Mouse (Mus musculus): Measurements from ENCODE around the gene Ppp1r13b.

The Ppp1r13b gene

DNA sequence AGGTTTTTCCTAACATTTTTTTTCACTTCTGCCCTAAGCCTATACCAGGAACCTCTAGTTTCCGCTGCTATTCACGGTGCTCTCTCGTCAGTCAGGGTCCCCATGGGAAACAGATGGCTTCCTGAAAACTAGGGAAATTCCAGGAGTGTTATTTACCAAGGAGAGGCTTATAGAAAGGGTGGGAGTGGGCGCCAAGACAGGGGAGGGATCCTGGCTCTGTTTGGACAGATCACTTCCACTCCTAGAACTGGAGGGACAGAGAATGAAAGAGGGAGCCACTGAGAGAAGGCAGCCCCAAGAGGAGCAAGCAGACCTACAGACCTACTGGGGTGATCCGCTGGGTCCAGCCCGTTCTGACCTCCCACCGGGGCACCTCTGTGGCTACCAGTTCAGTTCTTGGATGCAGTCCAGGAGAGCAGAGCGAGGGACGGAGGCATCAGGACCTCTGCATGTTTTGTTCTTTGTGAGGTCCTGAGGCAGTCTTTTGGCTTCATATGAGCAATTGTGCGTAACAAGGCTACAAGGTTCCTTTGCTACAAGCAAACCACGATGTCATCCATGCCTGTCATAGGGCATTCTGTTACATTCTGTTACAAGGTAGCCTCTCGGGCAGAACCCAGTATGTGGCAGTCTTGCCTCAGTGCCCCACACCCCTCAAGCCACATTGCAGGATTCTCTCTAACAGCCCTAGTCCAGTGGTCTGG lies 8.8 kb upstream of the Ppp1r13b start:
- no peak for DNase-seq (ENCODE audit: low spot score)

DNA sequence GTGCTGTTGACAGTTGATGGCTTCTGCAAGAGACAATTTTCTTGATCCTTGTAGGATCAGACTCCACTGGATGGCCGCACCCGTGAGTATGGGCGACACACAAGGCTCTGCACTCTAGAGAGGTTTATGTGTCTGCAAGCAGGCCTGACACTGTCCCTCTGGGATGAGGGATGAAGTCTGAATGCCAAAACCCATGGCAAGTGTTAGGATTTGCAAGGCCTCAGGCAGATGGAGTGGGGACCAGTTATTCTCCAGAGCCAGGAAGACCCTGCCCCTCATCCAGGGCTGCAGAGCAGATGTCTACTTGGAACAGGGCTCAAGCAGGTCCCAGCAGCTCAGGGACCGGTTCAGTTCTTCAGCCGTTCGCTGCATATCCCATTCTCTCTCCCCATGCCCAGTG lies 7.9 kb upstream of the Ppp1r13b start:
- no peak for DNase-seq (ENCODE audit: low spot score)

DNA sequence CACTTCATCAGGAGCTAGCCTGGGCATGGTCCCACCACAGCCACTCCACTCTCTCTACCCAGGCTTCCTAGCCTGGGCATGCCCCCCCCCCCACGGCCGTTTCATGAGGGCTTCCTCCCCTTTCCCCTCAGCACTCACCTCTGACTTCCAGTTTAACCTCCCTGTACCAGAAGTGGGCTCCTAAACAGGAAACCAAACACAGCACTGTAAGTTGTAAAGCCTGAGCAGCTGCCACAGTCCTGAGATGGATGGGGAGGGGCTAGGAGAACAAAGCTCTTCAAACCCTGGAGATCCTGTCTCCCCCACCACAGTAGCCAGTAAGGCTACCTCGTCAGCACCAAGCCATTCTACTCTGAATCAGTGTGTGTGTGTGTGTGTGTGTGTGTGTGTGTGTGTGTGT lies 6.1 kb upstream of the Ppp1r13b start:
- no peak for DNase-seq (ENCODE audit: low spot score)

DNA sequence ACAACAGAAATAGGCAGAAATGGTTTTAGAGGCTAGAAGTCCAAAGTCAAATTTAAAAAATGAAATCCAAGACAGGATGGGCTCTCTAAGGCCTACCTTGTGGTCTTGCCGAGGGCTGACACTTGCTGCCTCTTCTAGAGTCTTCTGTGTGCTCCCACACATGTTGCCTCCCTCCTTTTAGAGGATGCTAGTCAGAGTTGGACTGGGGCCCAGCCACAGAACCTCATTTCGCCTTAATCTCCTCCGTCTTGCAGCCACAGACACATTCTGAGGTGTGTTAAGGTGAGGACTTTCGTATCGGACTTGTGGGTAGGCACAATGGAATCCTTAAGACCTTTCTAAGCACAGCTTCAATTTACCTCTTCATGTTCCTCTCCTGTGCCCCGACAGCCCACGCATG lies 4.9 kb upstream of the Ppp1r13b start:
- DNase-seq (ENCODE audit: low spot score): no peak

DNA sequence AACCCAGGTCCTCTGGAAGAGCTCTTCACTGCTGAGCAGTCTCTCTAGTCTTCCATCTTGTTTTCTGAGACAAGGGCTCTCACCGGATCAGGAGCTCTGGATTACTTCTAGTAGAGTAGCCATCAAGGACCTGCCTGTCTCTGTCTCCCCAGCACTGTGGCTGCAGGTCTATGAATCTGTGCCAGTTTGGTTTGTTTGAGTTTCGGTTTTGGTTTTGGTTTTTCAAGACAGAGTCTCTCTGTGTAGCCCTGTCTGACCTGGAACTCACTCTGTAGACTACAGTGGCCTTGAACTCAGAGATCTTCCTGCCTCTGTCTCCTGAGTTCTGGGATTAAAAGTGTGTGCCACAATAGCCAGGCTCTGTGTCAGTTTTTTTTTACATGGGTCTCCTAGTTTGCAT lies 3.9 kb upstream of the Ppp1r13b start:
- no peak for DNase-seq (ENCODE audit: low spot score)

DNA sequence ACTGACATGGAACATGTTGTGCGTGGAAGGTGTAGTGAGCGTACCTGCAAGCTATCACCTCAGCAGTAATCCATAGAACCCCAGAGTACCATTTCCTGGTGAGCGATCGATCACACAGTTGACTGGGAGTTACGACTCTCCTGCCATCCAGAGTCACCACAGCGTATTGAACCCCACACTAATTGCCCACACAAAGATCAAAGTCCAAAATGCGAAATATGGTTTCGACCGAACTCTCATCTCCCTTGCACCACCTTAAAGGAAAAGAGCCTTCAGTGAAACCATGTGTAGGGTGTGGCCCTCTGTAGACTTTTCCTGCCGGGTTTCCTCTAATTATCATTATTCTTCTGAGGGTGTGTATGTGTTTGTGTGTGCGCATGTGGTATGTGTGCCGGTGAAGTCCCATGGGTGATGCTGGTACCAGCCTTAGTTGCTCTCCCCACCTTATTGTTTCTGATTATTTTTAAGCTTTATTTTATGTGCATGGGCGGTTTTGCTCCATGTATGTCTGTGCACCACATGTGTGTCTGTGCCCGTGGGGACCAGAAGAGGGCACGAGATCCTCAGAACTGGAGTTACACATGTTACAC lies 3.4 kb upstream of the Ppp1r13b start:
- DNase-seq (ENCODE audit: low spot score): no peak

DNA sequence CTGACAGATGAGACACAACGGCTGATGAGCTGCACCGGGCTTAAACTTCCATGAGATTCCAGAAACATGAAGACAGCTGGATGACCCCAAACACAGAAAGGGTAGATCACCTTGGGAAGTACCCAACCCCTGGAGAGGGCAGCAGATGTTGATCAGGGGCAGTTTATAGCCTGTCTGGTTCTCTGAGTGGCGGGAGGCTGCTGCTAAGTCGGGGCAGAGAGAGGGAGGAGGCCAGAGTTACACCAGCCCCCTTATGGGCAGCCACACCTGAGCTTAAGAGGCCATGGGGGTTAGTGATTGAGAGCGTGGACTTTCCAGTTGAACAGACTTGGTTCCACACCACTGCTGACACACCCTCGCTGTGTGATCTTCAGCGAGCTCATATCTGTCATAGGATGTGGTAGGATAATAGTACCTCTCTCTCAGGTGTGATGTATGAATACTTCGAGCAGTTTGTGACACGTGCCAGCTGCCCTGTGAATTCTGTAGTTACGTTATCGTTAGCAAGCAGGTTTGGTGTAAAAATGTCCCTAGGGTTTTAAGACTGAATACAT lies 1.2 kb upstream of the Ppp1r13b start:
- no peak for DNase-seq (ENCODE audit: low spot score)

DNA sequence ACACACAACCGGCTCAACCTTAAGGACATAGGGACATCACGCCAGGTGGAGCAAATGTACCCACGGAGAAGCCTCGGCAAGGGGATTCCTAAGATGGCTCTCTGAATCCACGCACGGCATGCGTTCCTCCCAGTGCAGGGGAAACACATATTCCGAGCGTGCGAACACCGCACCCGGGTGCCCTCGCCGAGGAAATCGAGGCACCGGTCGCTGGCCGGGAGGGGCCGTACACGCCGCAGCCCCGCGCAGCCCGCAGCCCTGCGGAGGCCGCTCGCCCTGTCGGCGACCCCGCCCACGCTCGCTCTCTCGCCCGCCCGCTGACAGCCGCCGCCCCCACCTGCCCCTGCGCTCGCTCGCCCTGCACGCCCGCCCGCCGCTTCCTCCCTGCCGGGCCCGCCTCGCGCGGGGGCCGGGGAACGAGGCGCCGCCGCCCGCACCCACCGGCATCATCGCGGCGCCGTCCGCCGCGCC lies 454 bp downstream of the Ppp1r13b start:
- peak; percentile 63 for DNase-seq (ENCODE audit: low spot score)

DNA sequence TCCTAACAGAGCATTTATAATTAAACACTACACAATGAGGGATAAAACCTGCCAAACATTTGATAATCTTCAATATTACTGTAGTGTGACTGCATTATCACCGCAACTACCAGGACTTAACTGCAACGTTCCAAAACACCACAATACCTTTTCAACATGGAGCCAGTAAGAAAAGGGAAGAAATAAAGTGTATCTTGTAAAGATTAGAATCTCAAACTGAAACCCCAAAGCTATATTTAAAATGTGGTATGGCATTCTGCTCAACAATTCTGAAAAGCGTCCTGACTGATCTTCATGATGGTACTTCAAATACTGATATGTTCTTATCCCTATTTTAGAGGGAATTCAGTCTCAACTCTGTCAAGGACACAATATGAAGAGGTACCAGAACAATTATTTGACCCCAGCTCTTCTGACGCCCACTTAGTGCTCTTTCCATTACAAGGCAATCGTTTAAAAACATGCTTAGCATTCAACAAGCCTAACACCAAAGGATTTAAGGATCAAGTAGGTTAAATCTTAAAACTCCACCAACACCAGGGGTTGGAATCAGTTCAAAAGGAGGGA lies 1.5 kb downstream of the Ppp1r13b start:
- DNase-seq (ENCODE audit: low spot score): no peak

DNA sequence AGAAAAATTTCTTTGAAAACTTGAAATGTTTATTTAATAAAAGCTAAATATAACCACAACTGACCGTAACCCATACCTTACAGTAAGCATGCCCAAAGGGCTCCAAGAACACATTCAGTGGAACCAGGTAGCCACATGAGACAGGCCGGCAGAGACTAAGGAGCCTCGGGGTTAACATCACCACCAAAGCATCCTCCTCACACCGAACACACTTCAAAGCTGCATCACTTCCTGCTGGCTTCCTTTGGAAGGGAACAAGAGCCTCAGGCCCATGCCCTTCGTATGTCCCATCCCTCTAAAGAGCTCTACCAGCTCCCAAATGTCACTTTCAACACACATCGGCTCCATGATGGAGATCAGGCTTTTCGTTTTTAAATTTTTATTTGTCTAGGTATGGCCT lies 5.4 kb downstream of the Ppp1r13b start:
- DNase-seq (ENCODE audit: low spot score): no peak

DNA sequence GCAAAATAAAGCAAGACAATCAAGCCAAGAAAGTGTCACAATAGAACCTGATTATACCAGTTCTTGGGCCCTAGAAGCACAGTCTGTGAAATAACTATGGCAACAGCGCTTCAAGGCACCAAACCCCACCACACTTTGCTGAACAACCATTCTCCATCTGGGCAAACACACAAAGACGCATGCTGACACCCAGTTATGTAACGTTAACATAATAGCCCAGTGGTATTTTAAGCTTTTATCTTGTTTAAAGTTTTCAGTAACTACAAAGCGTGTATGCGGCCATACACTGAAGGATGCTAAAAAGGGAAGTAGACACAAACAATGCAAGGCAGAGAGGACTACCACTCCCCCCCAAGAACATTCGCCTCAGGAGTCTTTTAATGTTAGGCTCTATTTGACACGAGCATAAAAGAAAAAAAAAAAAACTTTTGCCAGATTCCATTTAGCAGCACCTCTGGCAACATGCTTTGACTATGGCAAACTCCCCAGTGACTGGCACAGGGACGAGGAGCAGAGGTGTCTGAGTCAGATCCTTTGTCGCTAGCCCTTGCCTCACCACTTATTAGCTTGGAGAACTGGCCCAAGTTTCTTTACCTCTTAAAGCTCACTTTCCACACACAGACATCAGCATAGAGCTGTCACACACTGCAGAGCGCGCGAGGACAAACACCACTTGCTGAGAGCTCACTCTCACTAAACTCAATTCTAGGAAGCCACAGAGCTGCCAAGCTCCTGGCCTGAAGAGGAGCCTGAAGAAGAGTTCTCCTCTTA lies 6.6 kb downstream of the Ppp1r13b start:
- no peak for DNase-seq (ENCODE audit: low spot score)

DNA sequence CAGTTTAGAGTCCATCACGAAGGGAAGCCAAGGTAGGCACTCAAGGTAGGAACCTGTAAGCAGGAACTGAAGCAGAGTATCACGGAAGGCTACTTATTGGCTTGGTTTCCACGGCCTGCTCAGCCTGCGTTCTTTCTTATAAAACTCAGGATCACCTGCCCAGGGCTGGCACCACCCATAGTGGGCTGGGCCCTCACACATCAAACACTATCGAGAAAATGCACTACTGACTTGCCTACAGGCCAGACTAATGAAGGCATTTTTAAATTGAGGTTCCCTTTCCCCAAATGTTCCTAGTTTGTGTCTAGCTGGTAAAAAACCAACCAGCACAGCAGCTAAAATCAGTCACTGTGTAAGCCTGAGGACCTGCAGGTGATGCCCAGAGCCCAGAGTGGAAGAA lies 8.3 kb downstream of the Ppp1r13b start:
- DNase-seq (ENCODE audit: low spot score): no peak

DNA sequence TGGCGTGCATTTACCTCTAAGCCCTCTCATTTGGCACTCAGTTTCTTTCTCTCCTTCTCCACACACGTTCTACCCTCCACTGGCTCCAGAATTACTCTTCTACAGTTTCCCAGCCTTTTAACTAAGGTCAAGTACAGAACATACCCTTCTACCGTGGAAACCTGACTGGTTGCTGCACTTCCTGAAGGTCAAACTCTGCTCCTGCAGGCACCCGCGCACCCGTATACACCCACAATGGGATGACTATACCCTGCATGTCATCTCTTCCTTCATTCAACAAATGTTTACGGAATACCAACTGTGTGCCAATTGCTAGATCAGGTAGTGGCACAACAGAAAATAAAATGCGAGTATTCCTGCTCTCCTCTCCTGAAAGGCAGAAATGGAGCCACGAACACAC lies 9.2 kb downstream of the Ppp1r13b start:
- DNase-seq (ENCODE audit: low spot score): no peak

DNA sequence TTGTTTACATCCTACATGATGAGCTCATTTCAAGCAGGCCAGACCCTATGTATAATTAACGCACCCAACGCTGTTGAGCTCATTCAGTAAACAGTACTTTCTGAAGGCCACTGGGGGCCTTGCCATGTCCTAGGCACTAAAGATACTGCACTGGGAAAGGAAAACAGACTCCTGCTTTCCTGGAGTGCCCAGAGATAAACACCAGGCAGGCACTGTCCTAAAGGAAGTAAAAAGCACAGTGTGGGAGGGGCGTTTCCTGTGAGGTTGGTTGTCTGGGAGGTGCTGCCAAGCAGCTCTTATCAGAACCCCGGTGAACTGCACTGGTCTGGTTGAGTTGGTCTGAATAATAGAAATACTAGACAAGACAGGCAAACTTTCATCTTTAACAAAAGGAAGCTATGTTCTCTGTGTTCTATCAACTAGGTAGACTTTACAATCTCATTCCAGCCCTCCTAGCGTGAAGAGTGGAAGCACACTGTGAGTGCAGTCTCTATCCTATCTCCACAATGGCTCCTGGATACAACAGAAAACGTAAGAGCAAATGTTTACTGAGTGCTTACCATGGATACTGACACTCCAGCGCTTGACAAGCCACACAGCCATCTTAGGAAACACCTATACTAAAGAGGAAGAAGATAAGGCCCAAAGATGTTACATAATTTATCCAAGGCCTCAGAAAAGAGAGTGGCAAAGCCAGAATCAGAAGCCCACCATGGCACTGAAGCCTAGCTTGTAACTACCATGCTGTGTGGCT lies 10.8 kb downstream of the Ppp1r13b start:
- DNase-seq (ENCODE audit: low spot score): peak; percentile 11

DNA sequence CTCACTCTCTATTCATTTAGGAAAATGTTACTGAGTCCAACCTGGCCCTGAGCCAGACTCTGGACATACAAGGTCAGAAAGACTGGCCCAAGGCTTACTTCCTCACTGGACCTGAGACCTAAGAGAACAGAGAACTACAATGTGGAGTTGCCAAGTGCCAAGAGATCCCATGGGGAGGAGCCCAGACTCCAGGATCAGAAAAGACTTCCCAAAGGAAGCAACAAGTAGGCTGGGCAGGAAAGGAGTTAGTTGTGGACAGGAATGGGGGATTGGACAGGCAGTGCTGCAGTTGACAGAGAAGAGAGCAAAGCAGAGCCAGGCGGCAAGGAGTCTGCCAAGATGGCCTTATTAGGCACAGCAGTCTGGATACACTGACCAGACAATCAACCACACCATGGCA lies 13.8 kb downstream of the Ppp1r13b start:
- no peak for DNase-seq (ENCODE audit: low spot score)

DNA sequence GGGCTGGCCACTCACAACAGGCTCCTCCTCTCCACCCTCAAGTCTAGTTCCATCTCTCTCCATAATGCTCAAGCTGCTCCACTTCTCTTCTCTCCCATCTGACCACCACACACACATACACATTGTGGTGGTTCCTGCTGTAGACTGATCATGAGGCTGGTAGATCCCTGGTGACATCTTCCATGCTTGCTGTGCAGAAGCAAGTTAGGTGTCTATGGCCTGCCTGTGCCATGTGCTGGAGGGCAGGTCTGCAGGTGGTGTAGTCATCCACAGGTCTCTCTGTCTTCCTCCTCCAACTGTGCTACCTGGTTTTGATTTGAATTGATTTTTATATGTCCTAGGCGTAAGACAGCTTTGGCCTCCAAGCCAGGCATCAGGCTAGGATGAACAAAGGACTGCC lies 14.9 kb downstream of the Ppp1r13b start:
- no peak for DNase-seq (ENCODE audit: low spot score)

DNA sequence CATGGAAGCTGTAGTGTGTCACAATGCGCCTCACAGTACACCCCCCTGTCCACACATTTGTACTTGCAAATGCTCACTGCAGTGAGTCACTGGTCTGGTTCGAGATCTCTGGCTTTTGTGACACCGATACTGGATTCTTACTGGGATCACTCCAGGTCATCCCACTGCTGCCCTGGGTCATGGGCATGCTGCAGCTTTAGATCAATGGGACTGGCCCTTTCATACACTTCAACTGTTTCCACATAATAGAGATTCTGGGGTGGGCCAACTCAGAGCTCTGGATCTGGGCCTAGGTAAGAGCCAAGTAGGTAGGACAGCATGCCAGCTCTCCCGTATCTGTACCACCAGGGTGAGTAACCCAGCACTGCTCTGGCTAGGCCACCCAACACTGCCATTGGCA lies 16.1 kb downstream of the Ppp1r13b start:
- DNase-seq (ENCODE audit: low spot score): no peak

DNA sequence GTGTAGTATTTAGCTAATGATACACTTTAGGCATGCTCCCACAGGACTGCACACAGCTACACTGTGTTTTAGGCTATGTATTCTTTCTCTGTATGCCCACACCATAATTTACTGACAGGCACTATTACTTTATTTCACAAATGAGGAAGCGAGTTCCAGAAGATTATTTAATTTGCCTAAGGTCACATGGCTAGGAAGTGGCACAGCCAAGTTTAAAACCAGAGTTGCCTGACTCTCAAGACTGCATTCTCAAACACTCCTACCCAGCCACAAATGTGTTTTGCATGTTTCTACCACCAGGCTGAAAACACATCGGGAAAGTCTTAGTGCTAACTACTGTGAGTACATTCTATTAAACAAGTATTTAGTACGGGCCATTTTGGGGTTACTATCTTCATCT lies 18.7 kb downstream of the Ppp1r13b start:
- no peak for DNase-seq (ENCODE audit: low spot score)

DNA sequence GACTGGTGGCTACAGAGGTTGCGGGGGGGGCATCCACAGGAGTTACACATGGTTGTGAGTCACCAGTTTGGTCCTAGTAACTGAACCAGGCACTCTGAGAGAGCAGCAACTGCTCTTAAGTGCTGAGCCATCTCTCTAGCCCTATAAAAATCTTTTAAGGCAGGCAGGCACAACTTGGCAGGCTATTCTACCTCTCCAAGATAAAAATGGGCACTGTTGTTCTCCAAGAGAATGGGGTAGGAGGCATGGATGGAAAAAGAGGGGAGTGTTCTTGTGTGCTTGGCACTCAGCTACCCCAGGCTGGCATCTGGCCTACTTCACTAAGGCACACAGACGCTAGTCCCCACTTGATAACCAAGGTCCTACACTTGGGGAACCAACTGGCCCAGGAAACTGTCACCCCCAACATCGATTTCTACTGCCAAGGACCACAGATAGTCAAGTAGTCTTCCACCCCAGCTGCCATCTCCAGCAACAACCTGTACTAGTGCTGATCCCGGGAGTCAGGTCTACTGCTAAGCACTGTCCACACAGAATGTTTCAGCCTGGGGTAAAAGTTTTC lies 19.5 kb downstream of the Ppp1r13b start:
- no peak for DNase-seq (ENCODE audit: low spot score)

DNA sequence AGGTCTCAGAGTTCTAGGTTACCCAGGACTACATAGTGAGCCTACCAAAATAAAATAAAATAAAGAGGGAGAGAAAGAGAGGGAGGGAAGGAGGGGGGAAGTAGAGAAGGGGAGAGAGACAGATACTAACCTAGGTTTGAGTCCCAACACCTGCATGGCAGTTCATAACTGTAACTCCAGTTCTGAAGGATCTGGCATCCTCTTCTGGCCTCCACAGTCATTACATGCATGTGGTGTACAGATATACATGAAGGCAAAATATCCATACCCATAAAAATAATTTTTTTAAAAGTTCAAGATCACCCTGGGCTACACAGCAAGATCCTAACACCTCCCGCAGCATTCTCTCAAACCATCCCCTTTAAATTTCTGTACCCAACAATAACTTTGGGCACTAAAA lies 20.9 kb downstream of the Ppp1r13b start:
- DNase-seq (ENCODE audit: low spot score): no peak

DNA sequence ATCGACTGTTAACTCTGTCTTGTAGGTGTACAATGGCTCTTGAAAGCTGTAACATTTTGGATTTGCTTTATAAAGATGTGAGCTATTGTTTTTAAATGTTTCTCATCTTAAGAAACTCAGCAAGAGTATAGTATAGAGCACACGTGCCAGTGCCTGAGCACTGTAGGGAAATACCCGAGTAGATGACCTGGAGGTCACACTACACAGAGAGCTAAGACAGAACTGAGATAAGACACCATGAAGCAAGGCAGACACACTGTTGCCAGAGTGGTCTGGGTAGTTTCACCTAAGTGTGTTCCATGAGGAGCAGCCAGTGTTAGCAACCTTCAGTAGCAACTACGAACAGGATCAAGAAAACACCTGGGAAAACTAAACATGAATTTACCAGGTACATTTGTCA lies 25.1 kb downstream of the Ppp1r13b start:
- no peak for DNase-seq (ENCODE audit: low spot score)

DNA sequence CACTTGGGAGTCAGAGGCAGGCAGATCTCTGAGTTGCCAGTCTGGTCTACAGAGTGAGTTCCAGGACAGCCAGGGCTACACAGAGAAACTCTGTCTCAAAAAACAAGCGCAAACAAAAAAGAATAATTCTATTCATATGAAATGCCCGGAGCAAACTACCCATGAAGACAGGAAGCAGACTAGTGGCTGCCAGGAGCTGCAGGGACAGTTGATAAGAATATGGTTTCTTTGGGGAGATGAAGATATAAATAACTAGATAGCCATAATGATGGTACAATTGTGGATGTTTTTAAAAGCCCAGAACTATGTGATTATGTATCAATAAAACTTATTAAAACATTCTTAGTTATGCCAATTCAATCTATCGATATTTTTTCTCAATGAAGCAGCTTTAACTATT lies 25.9 kb downstream of the Ppp1r13b start:
- DNase-seq (ENCODE audit: low spot score): no peak

All from spleen, adult 12 weeks (tissue).